Mouse (Mus musculus): ENCODE data around the gene Mical2. TPM values are rescaled to one million over a fixed set of nuclear protein-coding genes. Genes with fewer than 3 reads are reported as not detected.
A peak's percentile ranks its signal among the peaks of the same experiment; 100 is the strongest.

Gene Mical2
- polyA plus RNA-seq, 1 experiment from 2014 or later: 1.9 TPM

- Histone ChIP-seq H3K27ac (replicated peaks) (no peak overlapping the region), H3K27me3 (no peaks in the 10 kb centered on the region), H3K9ac (no peak overlapping the region), H3K4me3 (no peak overlapping the region), H3K4me2 (no peak overlapping the region), H3K36me3 (no peaks in the 10 kb centered on the region), H3K4me1 (replicated peaks) (peaks cover 31% of the 10 kb centered on the region), H3K9me3 (peaks cover 4% of the 10 kb centered on the region; the same call in 1 of the 2 replicates)
- WGBS: 92% methylated on average over 3 of the region's 3 CpGs
- ATAC-seq (ENCODE audit: low read depth): no peak
These were observed 214.2 kb downstream of the Mical2 start for GRCm38 (mm10) chr7:112439846-112440245.

GRCm38 (mm10) chr7:112444152-112444984, 218.7 kb downstream of the Mical2 start:
- peak overlapping the region; percentile 74 for H3K27ac ChIP-seq (replicated peaks)
- 18% methylated on average over 12 of the region's 12 CpGs for WGBS
- peak; percentile 71 for ATAC-seq (ENCODE audit: low read depth)
- H3K4me2 ChIP-seq: peak overlapping the region; percentile 27
- H3K4me3 ChIP-seq: no peak overlapping the region
- H3K9ac ChIP-seq: peak overlapping the region; percentile 34; the same call in 1 of the 2 replicates
- H3K27me3 ChIP-seq: no peaks in the 10 kb centered on the region
- no peaks in the 10 kb centered on the region for H3K36me3 ChIP-seq
- H3K9me3 ChIP-seq: no peaks in the 10 kb centered on the region
- H3K4me1 ChIP-seq (replicated peaks): peaks cover 43% of the 10 kb centered on the region

GRCm38 (mm10) chr7:112444985-112445367, 219.3 kb downstream of the Mical2 start:
- ATAC-seq (ENCODE audit: low read depth): peak; percentile 29; the same call in 1 of the 2 replicates

GRCm38 (mm10) chr7:112446498-112446897, 220.8 kb downstream of the Mical2 start:
- no peaks in the 10 kb centered on the region for H3K27me3 ChIP-seq
- H3K4me1 ChIP-seq (replicated peaks): peaks cover 40% of the 10 kb centered on the region
- H3K4me2 ChIP-seq: no peak overlapping the region
- H3K27ac ChIP-seq (replicated peaks): no peak overlapping the region
- H3K4me3 ChIP-seq: no peak overlapping the region
- 90% methylated on average over 4 of the region's 4 CpGs for WGBS
- H3K36me3 ChIP-seq: no peaks in the 10 kb centered on the region
- H3K9ac ChIP-seq: no peak overlapping the region
- no peak for ATAC-seq (ENCODE audit: low read depth)
- no peaks in the 10 kb centered on the region for H3K9me3 ChIP-seq

More at GRCm38 (mm10) chr7:112444985-112445367, 219.3 kb downstream of the Mical2 start:
- peak overlapping the region; percentile 74 for H3K27ac ChIP-seq (replicated peaks)
- no peaks in the 10 kb centered on the region for H3K9me3 ChIP-seq
- 0 out of 2 replicates have a peak overlapping the region, but pooled peaks have one; percentile 34 for H3K9ac ChIP-seq
- no peaks in the 10 kb centered on the region for H3K36me3 ChIP-seq
- H3K4me3 ChIP-seq: no peak overlapping the region
- 8% methylated on average over 9 of the region's 9 CpGs for WGBS
- peak overlapping the region; percentile 27 for H3K4me2 ChIP-seq
- H3K27me3 ChIP-seq: no peaks in the 10 kb centered on the region
- H3K4me1 ChIP-seq (replicated peaks): peaks cover 43% of the 10 kb centered on the region

- 91% methylated on average over 8 of the region's 8 CpGs for WGBS
- no peak for ATAC-seq (ENCODE audit: low read depth)
These were observed 224.5 kb downstream of the Mical2 start for GRCm38 (mm10) chr7:112449954-112450700.

GRCm38 (mm10) chr7:112452471-112452870, 226.8 kb downstream of the Mical2 start:
- 43% methylated on average over 5 of the region's 5 CpGs for WGBS
- H3K27ac ChIP-seq (replicated peaks): no peak overlapping the region
- no peak overlapping the region for H3K4me2 ChIP-seq
- H3K4me3 ChIP-seq: no peak overlapping the region
- no peaks in the 10 kb centered on the region for H3K36me3 ChIP-seq
- peaks cover 19% of the 10 kb centered on the region for H3K4me1 ChIP-seq (replicated peaks)
- no peak overlapping the region for H3K9ac ChIP-seq
- H3K9me3 ChIP-seq: no peaks in the 10 kb centered on the region
- H3K27me3 ChIP-seq: no peaks in the 10 kb centered on the region
- no peak for ATAC-seq (ENCODE audit: low read depth)

More at GRCm38 (mm10) chr7:112449954-112450700, 224.5 kb downstream of the Mical2 start:
- Histone ChIP-seq H3K4me3 (no peak overlapping the region), H3K27me3 (no peaks in the 10 kb centered on the region), H3K9ac (no peak overlapping the region), H3K4me2 (no peak overlapping the region), H3K9me3 (no peaks in the 10 kb centered on the region), H3K27ac (replicated peaks) (no peak overlapping the region), H3K36me3 (no peaks in the 10 kb centered on the region), H3K4me1 (replicated peaks) (peaks cover 28% of the 10 kb centered on the region)

- Histone ChIP-seq H3K4me2 (no peak overlapping the region), H3K4me3 (no peak overlapping the region), H3K9ac (no peak overlapping the region), H3K36me3 (no peaks in the 10 kb centered on the region), H3K9me3 (no peaks in the 10 kb centered on the region), H3K27ac (replicated peaks) (no peak overlapping the region), H3K27me3 (no peaks in the 10 kb centered on the region), H3K4me1 (replicated peaks) (peaks cover 27% of the 10 kb centered on the region)
- ATAC-seq (ENCODE audit: low read depth): no peak
- WGBS: 15% methylated on average over 3 of the region's 3 CpGs
These were observed 228.2 kb downstream of the Mical2 start for GRCm38 (mm10) chr7:112453805-112454214.

- Histone ChIP-seq H3K9ac (no peak overlapping the region), H3K36me3 (no peaks in the 10 kb centered on the region), H3K4me2 (no peak overlapping the region), H3K4me3 (no peak overlapping the region), H3K27me3 (no peaks in the 10 kb centered on the region), H3K4me1 (replicated peaks) (peaks cover 28% of the 10 kb centered on the region), H3K9me3 (no peaks in the 10 kb centered on the region), H3K27ac (replicated peaks) (no peak overlapping the region)
- 66% methylated on average over 6 of the region's 6 CpGs for WGBS
- no peak for ATAC-seq (ENCODE audit: low read depth)
These were observed 228.7 kb downstream of the Mical2 start for GRCm38 (mm10) chr7:112454380-112454779.

- WGBS: 89% methylated on average over 2 of the region's 2 CpGs
- Histone ChIP-seq H3K27me3 (no peaks in the 10 kb centered on the region), H3K9ac (no peak overlapping the region), H3K4me3 (no peak overlapping the region), H3K27ac (replicated peaks) (no peak overlapping the region), H3K4me2 (no peak overlapping the region), H3K4me1 (replicated peaks) (peaks cover 28% of the 10 kb centered on the region), H3K9me3 (no peaks in the 10 kb centered on the region), H3K36me3 (no peaks in the 10 kb centered on the region)
- ATAC-seq (ENCODE audit: low read depth): no peak
These were observed 229.3 kb downstream of the Mical2 start for GRCm38 (mm10) chr7:112454951-112455350.

- Histone ChIP-seq H3K36me3 (no peaks in the 10 kb centered on the region), H3K9ac (no peak overlapping the region), H3K4me1 (replicated peaks) (peaks cover 31% of the 10 kb centered on the region), H3K27me3 (no peaks in the 10 kb centered on the region), H3K4me2 (no peak overlapping the region), H3K27ac (replicated peaks) (no peak overlapping the region), H3K9me3 (no peaks in the 10 kb centered on the region), H3K4me3 (no peak overlapping the region)
- no peak for ATAC-seq (ENCODE audit: low read depth)
- 88% methylated on average over 5 of the region's 5 CpGs for WGBS
These were observed 230.0 kb downstream of the Mical2 start for GRCm38 (mm10) chr7:112455566-112456110.

- Histone ChIP-seq H3K4me3 (no peak overlapping the region), H3K4me1 (replicated peaks) (peaks cover 37% of the 10 kb centered on the region), H3K36me3 (no peaks in the 10 kb centered on the region), H3K9me3 (no peaks in the 10 kb centered on the region), H3K27me3 (no peaks in the 10 kb centered on the region), H3K27ac (replicated peaks) (no peak overlapping the region), H3K4me2 (no peak overlapping the region), H3K9ac (no peak overlapping the region)
- 92% methylated on average over 4 of the region's 4 CpGs for WGBS
- ATAC-seq (ENCODE audit: low read depth): no peak
These were observed 231.7 kb downstream of the Mical2 start for GRCm38 (mm10) chr7:112457373-112457772.

- Histone ChIP-seq H3K4me1 (replicated peaks) (peaks cover 42% of the 10 kb centered on the region), H3K4me2 (no peak overlapping the region), H3K9ac (no peak overlapping the region), H3K36me3 (no peaks in the 10 kb centered on the region), H3K27me3 (no peaks in the 10 kb centered on the region), H3K9me3 (no peaks in the 10 kb centered on the region), H3K27ac (replicated peaks) (no peak overlapping the region), H3K4me3 (no peak overlapping the region)
- no peak for ATAC-seq (ENCODE audit: low read depth)
- WGBS: 89% methylated on average over 4 of the region's 4 CpGs
These were observed 232.3 kb downstream of the Mical2 start for GRCm38 (mm10) chr7:112457920-112458319.
